Mouse (Mus musculus) heart, postnatal 4 days (tissue): ENCODE results near the gene Sstr1. TPM values are rescaled to one million over a fixed set of nuclear protein-coding genes. Genes with fewer than 3 reads are reported as not detected.

ENCODE experiments used
- DNase-seq: peaks from one replicate; pipeline ENCODE4 v3.0.0; 2021
- total RNA-seq, 2 experiments: library from RNA; stranded (reverse); gene quantifications; 2 replicates each; pipeline ENCODE4 v1.2.3; 2021

Sstr1 gene
- under 1 TPM in 1 of 2 experiments, not detected in 1; 0.17 TPM for total RNA-seq

- DNase-seq, result no peak
These were observed at the start of gene Sstr1 for GRCm38 (mm10) chr12:58211163-58212071. Gene Sstr1 (plus strand): TSS chr12:58211772.

GRCm38 (mm10) chr12:58198810-58199209 is 12.8 kb upstream of the Sstr1 start:
- DNase-seq, result no peak

GRCm38 (mm10) chr12:58201190-58201589 is 10.4 kb upstream of the Sstr1 start:
- no peak for DNase-seq

GRCm38 (mm10) chr12:58207956-58208355 is 3.6 kb upstream of the Sstr1 start:
- no peak for DNase-seq

- peak; percentile 14 for DNase-seq
These were observed 820 bp downstream of the Sstr1 start for GRCm38 (mm10) chr12:58212261-58212923.

- DNase-seq, result no peak
These were observed 1.4 kb downstream of the Sstr1 start for GRCm38 (mm10) chr12:58212924-58213450.

- peak; percentile 22 for DNase-seq
These were observed 2.1 kb downstream of the Sstr1 start for GRCm38 (mm10) chr12:58213451-58214288.

- no peak for DNase-seq
These were observed 2.9 kb downstream of the Sstr1 start for GRCm38 (mm10) chr12:58214289-58215136.

GRCm38 (mm10) chr12:58216218-58216617 is 4.6 kb downstream of the Sstr1 start:
- no peak for DNase-seq

GRCm38 (mm10) chr12:58219078-58219477 is 7.5 kb downstream of the Sstr1 start:
- DNase-seq, result no peak

GRCm38 (mm10) chr12:58225644-58226043 is 14.1 kb downstream of the Sstr1 start:
- DNase-seq, result no peak

- no peak for DNase-seq
These were observed 20.9 kb downstream of the Sstr1 start for GRCm38 (mm10) chr12:58232489-58232888.

- DNase-seq, result no peak
These were observed 40.3 kb downstream of the Sstr1 start for GRCm38 (mm10) chr12:58251901-58252300.

Other genes with a start within 250 kb of the Sstr1 start
- 10 to 100 TPM; 28.5 to 29.9 TPM for gene Clec14a, start 57.5 kb downstream of the Sstr1 start, total RNA-seq